Mouse (Mus musculus) lung, embryonic 16.5 days (tissue): ENCODE data around the gene Gm20219. TPM values are rescaled to one million over a fixed set of nuclear protein-coding genes. Genes with fewer than 3 reads are reported as not detected.
A peak's percentile ranks its signal among the peaks of the same experiment; 100 is the strongest.

Source experiments
- ATAC-seq: fragments of 200-750 bp; cut with Nextera tagmentation; 2 replicates; pipeline ENCODE4 v1.8.0; 2017; ENCODE audit warnings: low read depth, mild to moderate bottlenecking, moderate library complexity
- H3K27ac ChIP-seq: fragments of 300-500 bp; sonication (generic); 2 replicates; pipeline ENCODE4 v1.5.1; 2014; ENCODE audit warnings: mild to moderate bottlenecking, control low read depth, low read length
- H3K27me3 ChIP-seq: fragments of 300-500 bp; sonication (generic); 2 replicates; pipeline ENCODE4 v1.6.1; 2014; ENCODE audit warnings: low read depth, low read length, mixed read lengths; ENCODE audit not compliant: control insufficient read depth, insufficient read depth
- H3K36me3 ChIP-seq: fragments of 300-500 bp; sonication (generic); 2 replicates; pipeline ENCODE4 v1.6.1; 2014; ENCODE audit warnings: low read length; ENCODE audit not compliant: control insufficient read depth, insufficient read depth
- H3K4me1 ChIP-seq: fragments of 300-500 bp; sonication (generic); replicated peaks from 2 replicates; pipeline ENCODE4 v1.6.1; 2014; ENCODE audit warnings: low read length, mixed read lengths; ENCODE audit not compliant: control insufficient read depth, insufficient read depth
- H3K4me2 ChIP-seq: fragments of 300-500 bp; sonication (generic); 2 replicates; pipeline ENCODE4 v1.6.1; 2014; ENCODE audit warnings: low read depth, low read length, control low read depth
- H3K4me3 ChIP-seq: fragments of 300-500 bp; sonication (generic); 2 replicates; pipeline ENCODE4 v1.5.1; 2014; ENCODE audit warnings: mild to moderate bottlenecking, low read length, control low read depth
- H3K9ac ChIP-seq: fragments of 300-500 bp; sonication (generic); 2 replicates; pipeline ENCODE4 v1.6.1; 2014; ENCODE audit warnings: low read length, control low read depth
- H3K9me3 ChIP-seq: fragments of 300-500 bp; sonication (generic); 2 replicates; pipeline ENCODE4 v1.6.1; 2016; ENCODE audit warnings: low read length; ENCODE audit not compliant: control insufficient read depth
- WGBS: fragments of 180-500 bp; shearing (Covaris S2); extraction: QIAGEN DNeasy Blood & Tissue Kit; methylation state at CpG from one replicate; pipeline ENCODE4 v1.1.7; 2014; 5-methylcytosine and 5-hydroxymethylcytosine counted together
- polyA plus RNA-seq: library from polyadenylated mRNA; unstranded; fragments of >200 nt; fragmentation: Nextera tagmentation; extraction: Ambion mirVana; gene quantifications from 2 replicates; pipeline ENCODE4 v1.2.1, GENCODE M21; 2015

Gene Gm20219
- polyA plus RNA-seq, 1 experiment from 2014 or later, result 4.9 TPM

- Histone ChIP-seq H3K4me3 (peak within 1 kb of the TSS; percentile 98), H3K9ac (peak within 1 kb of the TSS; percentile 96), H3K27ac (peak within 1 kb of the TSS; percentile 97), H3K4me2 (peak within 1 kb of the TSS; percentile 85), H3K27me3 (no peaks in the 10 kb centered on the region), H3K9me3 (no peaks in the 10 kb centered on the region), H3K36me3 (peaks cover 40% of the 10 kb centered on the region), H3K4me1 (peaks cover 30% of the 10 kb centered on the region)
- peak; percentile 96 for ATAC-seq
- WGBS, result under 1% methylated on average over 83 of the region's 101 CpGs
Measured at GRCm38 (mm10) chr17:56584257-56585130, 30.3 kb upstream of the Gm20219 start, which contains the start of the genes Safb2 and Safb. Gene Safb2 (minus strand): TSS chr17:56584585. Gene Safb (plus strand): TSS chr17:56584825.

DNA sequence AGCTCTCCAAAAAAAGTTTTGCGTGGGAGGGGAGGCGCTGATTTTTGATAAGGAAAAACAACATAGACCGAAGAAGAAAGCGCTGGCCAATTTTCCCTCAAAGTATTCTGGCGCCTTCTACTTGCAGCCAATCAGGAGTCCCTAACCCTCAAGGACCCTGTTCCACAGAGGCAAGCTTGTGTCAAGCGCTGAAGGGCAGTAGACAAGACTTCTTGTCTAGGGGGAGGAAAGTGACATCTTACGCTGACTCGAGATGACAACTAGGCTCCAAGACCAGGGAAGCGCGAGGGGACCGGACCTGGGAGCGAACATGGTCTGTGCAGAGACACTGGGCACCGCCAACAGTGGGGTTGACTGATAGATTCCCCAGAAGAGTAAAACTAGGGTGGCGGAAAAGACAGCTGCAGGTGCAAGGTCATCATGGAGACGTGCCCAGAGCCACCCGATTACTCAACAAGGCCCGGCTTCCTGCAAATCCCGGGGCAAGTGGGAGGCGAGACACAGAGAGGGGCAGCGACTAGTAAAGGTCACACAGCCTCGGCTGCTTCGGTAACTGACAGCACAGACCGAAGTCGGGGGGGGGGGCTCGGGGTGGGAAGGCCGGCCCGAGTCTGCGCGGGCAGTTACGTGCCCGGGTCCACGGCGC is 29.5 kb upstream of the Gm20219 start:
- H3K27me3 ChIP-seq, result no peaks in the 10 kb centered on the region
- ATAC-seq, result no peak
- 1% methylated on average over 33 of the region's 33 CpGs for WGBS
- H3K4me2 ChIP-seq, result peak overlapping the region; percentile 71
- peak overlapping the region; percentile 97 for H3K27ac ChIP-seq
- peaks cover 30% of the 10 kb centered on the region for H3K4me1 ChIP-seq
- peak overlapping the region; percentile 96 for H3K9ac ChIP-seq
- peak overlapping the region; percentile 98 for H3K4me3 ChIP-seq
- H3K36me3 ChIP-seq, result peaks cover 37% of the 10 kb centered on the region
- no peaks in the 10 kb centered on the region for H3K9me3 ChIP-seq

DNA sequence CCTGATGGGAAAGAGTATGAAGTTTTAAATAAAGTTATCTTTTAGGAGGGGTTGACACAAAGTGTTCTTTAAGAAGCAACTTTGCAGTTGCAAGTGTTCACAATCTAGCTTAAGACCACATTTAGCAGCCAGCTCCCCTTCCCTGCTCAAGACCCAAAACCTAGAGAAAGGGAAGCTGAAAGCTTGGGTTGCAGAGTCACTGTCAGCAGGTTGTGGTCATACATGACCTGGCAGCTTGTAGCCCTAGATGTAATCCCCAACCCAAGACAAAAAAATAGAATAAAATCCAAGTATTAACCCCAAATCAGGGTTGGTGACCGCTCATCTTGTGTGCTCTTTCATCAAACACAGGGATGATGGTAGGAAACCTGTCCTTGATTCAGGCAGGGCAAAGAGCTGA is 28.9 kb upstream of the Gm20219 start:
- ATAC-seq, result no peak
- no peak overlapping the region for H3K27ac ChIP-seq
- H3K4me1 ChIP-seq, result peaks cover 30% of the 10 kb centered on the region
- peaks cover 38% of the 10 kb centered on the region for H3K36me3 ChIP-seq
- peak overlapping the region; percentile 71 for H3K4me2 ChIP-seq
- H3K4me3 ChIP-seq, result peak overlapping the region; percentile 98
- peak overlapping the region; percentile 96 for H3K9ac ChIP-seq
- no peaks in the 10 kb centered on the region for H3K9me3 ChIP-seq
- no peaks in the 10 kb centered on the region for H3K27me3 ChIP-seq
- 70% methylated on average over 1 of the region's 1 CpGs for WGBS

DNA sequence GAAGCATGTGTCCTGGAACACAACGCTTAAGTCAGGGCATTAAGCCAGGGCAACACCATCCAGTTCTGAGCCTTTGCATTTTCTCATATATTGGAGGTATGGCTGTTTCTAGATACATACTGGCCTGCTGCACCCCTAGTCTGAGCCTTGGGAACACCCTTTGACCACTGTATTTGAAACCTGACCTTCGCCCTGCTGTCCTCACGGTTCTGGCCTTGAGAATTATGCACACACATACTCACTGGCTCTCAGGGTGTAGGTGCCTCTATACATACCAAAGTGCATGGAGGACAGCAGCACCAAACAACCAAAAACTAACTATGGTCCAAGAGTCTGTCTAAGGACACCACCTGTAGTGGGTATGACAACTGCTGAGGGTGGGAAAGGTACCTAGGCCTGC is 18.8 kb upstream of the Gm20219 start:
- no peak overlapping the region for H3K4me3 ChIP-seq
- H3K27ac ChIP-seq, result no peak overlapping the region
- H3K4me1 ChIP-seq, result no peaks in the 10 kb centered on the region
- peaks cover 70% of the 10 kb centered on the region for H3K36me3 ChIP-seq
- WGBS, result 92% methylated on average over 3 of the region's 3 CpGs
- ATAC-seq, result no peak; the same call in 1 of the 2 replicates
- H3K9ac ChIP-seq, result no peak overlapping the region
- no peaks in the 10 kb centered on the region for H3K27me3 ChIP-seq
- no peaks in the 10 kb centered on the region for H3K9me3 ChIP-seq
- H3K4me2 ChIP-seq, result no peak overlapping the region

DNA sequence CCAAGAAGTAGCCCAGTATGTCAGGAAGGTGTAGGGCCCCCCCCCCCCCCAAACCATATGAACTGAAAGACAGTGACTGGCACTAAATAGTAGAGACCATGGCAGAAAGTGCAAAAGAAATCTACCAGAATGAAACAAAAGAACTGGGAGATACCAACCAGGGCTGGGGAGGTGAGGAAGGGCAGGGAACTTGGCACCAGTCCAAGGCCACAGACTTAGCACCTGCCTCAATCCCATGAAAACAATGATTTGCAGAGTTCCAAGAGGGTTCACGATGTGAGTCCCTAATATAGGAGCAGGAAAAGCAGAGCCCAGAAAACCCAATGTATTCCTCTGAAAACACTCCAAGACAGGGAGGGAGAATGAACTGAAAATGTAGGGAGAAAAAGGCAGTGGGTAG is 18.0 kb upstream of the Gm20219 start:
- H3K9me3 ChIP-seq, result no peaks in the 10 kb centered on the region
- WGBS, result 32% methylated on average over 1 of the region's 1 CpGs
- H3K4me1 ChIP-seq, result no peaks in the 10 kb centered on the region
- H3K4me3 ChIP-seq, result no peak overlapping the region
- no peak for ATAC-seq
- H3K9ac ChIP-seq, result no peak overlapping the region
- H3K27me3 ChIP-seq, result no peaks in the 10 kb centered on the region
- H3K27ac ChIP-seq, result no peak overlapping the region
- no peak overlapping the region for H3K4me2 ChIP-seq
- H3K36me3 ChIP-seq, result peaks cover 70% of the 10 kb centered on the region

DNA sequence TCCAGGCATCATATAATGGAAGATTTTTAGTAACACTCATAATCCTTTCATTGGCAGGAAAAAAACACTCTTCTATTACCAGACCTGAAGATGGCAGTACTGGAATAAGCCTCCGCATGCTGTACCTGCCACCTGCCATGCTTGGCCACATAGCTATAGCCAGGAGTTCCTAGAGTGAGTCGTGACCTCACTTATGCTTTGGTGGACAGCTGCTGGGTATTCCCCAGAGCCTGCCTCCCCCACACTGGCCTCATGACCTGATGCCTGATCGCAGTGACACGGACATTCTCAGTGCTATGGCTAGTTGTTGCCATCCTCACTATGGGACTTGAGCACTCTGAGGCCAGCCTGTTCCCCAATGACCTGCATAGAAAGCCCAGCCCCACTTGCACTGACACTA is 16.1 kb upstream of the Gm20219 start:
- Histone ChIP-seq H3K36me3 (peaks cover 80% of the 10 kb centered on the region), H3K4me3 (no peak overlapping the region), H3K9ac (no peak overlapping the region), H3K4me2 (no peak overlapping the region), H3K9me3 (no peaks in the 10 kb centered on the region), H3K27ac (no peak overlapping the region), H3K27me3 (no peaks in the 10 kb centered on the region), H3K4me1 (no peaks in the 10 kb centered on the region)
- ATAC-seq, result no peak
- WGBS, result 90% methylated on average over 4 of the region's 4 CpGs

DNA sequence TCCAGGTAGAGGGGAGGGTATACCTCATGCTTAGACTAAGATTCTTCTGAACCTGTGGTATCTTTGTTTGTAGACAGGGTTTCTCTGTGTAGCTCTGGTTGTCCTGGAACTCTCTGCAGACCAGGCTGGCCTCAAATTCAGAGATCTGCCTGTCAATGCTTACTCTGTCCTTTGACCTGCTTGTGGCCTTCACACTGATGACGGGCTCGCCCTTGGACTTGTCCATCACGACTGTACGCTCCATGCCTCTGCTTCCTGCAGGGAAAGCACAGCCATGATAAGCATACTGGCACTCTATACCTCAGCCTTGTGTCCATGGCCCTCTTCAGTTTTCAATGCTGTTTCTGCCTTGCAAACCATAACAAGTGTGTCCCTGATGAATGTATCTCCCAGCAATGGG is 13.2 kb upstream of the Gm20219 start:
- Histone ChIP-seq H3K9me3 (no peaks in the 10 kb centered on the region), H3K9ac (no peak overlapping the region), H3K36me3 (peaks cover 84% of the 10 kb centered on the region), H3K4me1 (no peaks in the 10 kb centered on the region), H3K27me3 (no peaks in the 10 kb centered on the region), H3K27ac (no peak overlapping the region), H3K4me2 (no peak overlapping the region), H3K4me3 (no peak overlapping the region)
- 83% methylated on average over 4 of the region's 4 CpGs for WGBS
- ATAC-seq, result no peak

DNA sequence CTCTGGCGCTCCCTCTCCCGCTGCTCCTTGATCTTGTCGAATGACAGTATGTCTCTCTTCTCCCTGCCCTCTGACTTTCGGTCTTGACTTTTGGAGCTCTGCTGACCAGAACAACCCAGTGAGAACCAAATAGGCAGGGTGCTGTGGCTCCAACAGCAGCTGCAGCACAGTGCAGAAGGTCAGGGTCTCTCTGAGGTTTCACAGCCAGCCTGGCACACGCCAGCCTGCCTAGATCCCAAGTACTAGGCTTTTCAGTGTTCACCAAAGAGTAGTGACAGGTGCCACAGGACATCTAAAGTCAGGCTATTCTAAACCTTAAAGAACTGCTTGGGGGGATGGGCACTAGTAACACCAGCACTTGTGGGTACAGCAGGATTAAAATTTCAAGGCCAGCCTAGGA is 12.7 kb upstream of the Gm20219 start:
- H3K27ac ChIP-seq, result no peak overlapping the region
- WGBS, result 88% methylated on average over 5 of the region's 5 CpGs

DNA sequence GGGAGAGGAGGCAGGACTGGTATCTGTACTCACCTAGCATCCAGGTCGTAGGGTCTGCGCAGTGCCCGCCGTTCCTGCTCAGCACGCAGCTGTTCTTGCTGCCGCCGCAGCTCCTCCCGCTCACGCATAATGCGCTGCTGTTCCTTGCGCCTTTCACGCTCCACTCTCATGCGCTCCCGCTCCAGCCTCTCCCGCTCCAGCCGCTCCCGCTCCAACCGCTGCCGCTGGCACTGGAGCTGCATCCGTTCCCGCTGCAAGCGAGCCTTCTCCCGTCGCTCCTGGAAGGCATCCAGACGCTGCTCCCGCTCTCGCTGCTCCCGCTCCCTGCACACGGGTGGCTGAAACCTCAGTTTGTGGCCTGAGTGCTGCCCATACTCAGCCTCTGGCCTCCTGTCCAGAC is 12.1 kb upstream of the Gm20219 start:
- 89% methylated on average over 29 of the region's 29 CpGs for WGBS
- no peaks in the 10 kb centered on the region for H3K9me3 ChIP-seq
- no peaks in the 10 kb centered on the region for H3K4me1 ChIP-seq
- H3K36me3 ChIP-seq, result peaks cover 88% of the 10 kb centered on the region
- H3K9ac ChIP-seq, result no peak overlapping the region
- H3K27ac ChIP-seq, result no peak overlapping the region
- no peak for ATAC-seq
- no peaks in the 10 kb centered on the region for H3K27me3 ChIP-seq
- H3K4me3 ChIP-seq, result no peak overlapping the region
- H3K4me2 ChIP-seq, result no peak overlapping the region

More for the DNA sequence above, 12.7 kb upstream of the Gm20219 start:
- no peaks in the 10 kb centered on the region for H3K4me1 ChIP-seq
- no peaks in the 10 kb centered on the region for H3K27me3 ChIP-seq
- no peak overlapping the region for H3K4me2 ChIP-seq
- peaks cover 88% of the 10 kb centered on the region for H3K36me3 ChIP-seq
- no peak overlapping the region for H3K9ac ChIP-seq
- ATAC-seq, result no peak
- H3K9me3 ChIP-seq, result no peaks in the 10 kb centered on the region
- no peak overlapping the region for H3K4me3 ChIP-seq
